Mouse (Mus musculus) thymus, adult 2 months (tissue): ENCODE measurements around the gene Ubash3b.

Source experiments
- CTCF ChIP-seq: fragments of 200-500 bp; IDR thresholded peaks from 2 replicates; pipeline ENCODE4 v1.5.1; 2012; ENCODE audit warnings: mild to moderate bottlenecking, control low read depth, low read length, moderate library complexity, borderline replicate concordance; ENCODE audit not compliant: control insufficient read depth, poor library complexity, insufficient read depth; ENCODE audit errors: extremely low read depth
- POLR2A ChIP-seq: fragments of 200-500 bp; IDR thresholded peaks from 2 replicates; pipeline ENCODE4 v1.6.1; 2012; ENCODE audit warnings: mild to moderate bottlenecking, low read length, control low read depth, moderate library complexity; ENCODE audit not compliant: control insufficient read depth, poor library complexity, insufficient read depth; ENCODE audit errors: extremely low read depth

DNA sequence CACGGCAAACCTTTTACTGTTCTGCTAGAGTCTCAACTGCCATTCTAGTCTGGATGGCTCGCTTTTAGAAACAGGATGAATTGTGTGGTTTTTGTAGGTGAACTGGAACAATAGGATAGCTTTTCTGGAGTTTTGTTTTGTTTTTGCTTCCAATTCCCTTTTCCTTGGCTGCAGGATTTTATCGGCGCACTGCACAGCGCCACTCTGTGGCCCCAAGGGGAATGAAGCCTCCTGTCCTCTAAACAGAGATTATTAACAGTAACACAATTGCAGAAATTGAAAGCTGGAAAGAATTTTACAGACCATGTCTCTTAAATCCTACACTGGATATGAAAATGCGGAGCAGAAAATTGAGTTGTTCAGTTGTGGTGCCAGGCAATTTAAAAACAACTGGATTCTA lies 179.0 kb downstream of the Ubash3b start:
- no peak for TF ChIP-seq CTCF
- no peak for TF ChIP-seq POLR2A
